Mouse (Mus musculus) cerebellum, adult 2 months (tissue): ENCODE results near the gene Ube2d2b.

Experiments
- CTCF ChIP-seq: fragments of 200-500 bp; IDR thresholded peaks from 2 replicates; pipeline ENCODE4 v1.5.1; 2011; ENCODE audit warnings: low read depth, mild to moderate bottlenecking, control low read depth, low read length, moderate library complexity, borderline replicate concordance; ENCODE audit not compliant: insufficient read depth
- POLR2A ChIP-seq: fragments of 200-500 bp; IDR thresholded peaks from 2 replicates; pipeline ENCODE4 v1.6.1; 2011; ENCODE audit warnings: low read length, control low read depth, borderline replicate concordance; ENCODE audit not compliant: insufficient read depth

DNA sequence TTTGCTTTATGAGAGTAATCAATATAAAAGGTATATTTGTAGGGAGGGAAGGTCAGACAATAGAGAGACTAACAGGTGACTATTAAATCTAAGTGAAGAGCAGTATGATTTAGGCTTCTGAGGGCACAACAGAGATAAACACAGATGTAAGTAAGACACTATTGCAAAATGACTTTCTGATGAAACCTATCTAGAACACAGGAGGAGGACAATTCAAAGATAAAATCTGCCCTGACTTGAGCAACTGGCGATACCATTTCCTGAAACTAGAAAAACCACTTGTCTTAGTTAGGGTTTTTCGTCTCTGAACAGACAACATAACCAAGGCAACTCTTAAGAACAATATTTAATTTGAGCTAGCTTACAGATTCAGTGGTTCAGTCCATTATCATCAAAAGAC lies 25.6 kb downstream of the Ube2d2b start:
- no peak for TF ChIP-seq POLR2A
- TF ChIP-seq CTCF = no peak
